Mouse (Mus musculus) lung, postnatal 25 days (tissue): ENCODE results near the gene Capza2.
"Not testable (repeated sequence)": the region's sequence is repeated elsewhere in the genome, so short reads cannot be mapped to it uniquely, and the experiment has no call there.

Experiments
- DNase-seq: peaks from one replicate; pipeline ENCODE4 v3.0.0; 2022; ENCODE audit warnings: low spot score

Capza2 gene

DNA sequence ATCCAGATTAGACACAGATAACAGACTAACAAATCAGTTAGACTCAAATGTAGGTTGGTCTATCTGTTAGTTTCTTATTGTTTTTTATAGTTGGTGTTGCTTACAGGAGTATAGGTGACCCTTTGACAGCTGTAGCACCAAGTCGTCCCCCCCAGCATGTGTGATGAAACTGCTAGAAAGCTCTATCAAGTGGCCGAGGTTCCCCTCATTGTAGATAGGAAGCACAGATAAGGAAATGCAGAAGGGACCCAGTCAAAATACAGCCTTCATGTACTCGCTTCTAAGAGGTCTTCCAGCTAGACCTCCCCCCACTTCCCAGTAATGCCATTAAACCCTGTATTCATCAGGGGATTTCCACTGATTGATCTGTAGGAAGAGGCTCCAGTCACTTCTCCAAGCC is 6.7 kb downstream of the Capza2 start:
- DNase-seq, result no peak

DNA sequence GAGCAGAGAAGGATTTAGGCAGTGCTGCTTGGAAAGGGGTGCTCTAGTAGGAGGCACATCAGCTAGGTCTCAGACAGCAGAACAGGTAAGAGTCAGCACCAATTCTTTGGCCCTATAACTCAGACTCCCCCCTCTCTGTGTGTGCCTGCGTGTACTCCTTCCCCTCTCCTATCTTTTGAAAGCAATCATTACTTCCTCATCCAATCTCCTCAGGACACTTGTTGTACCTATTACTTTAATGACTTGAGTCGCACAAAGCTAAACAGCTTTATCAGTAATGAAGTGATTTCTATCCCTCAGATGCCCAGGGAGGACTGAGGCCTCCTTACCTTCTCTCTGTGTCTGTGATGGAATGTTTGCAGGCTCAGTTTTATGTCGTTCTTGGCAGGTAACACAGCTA is 10.1 kb downstream of the Capza2 start:
- DNase-seq, result no peak

DNA sequence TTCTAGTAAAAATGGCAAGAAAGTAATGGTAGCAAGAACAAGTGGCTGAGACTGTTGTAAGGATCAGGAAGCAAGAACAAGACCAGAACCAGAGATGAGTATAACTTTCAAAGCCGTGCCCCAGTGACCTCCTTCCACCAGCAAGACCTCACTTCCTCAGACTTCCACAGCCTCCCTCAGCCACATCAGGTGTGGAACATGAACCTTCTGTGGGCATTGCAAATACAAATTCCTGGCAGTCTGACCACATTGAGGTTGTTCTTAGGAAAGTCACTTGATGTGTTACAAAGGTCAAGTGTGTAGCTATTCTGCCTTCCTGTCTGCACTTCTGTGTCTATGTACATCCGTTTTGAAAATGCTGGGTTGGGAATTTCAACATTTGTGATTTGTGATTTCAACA is 16.1 kb downstream of the Capza2 start:
- peak; percentile 36 for DNase-seq

DNA sequence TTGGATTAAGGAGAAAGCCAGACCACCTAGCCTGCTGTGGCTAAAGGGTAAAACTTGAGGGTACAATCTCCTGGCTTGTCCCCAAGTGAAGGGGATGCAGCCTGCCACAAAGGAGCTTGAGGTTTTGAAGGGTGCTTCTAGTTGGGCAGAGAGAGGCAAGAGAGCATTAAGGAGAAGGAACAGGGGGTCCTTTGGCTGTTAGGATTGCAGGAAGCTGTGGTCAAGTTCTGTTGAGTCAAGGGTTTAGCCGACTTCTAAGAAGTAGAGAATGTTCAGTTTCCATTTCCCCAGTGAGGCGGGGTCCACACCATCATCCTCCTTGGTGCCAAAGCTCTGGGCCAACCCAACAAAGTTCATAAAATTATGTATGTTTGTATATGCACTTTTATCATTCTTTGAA is 19.0 kb downstream of the Capza2 start:
- no peak for DNase-seq

DNA sequence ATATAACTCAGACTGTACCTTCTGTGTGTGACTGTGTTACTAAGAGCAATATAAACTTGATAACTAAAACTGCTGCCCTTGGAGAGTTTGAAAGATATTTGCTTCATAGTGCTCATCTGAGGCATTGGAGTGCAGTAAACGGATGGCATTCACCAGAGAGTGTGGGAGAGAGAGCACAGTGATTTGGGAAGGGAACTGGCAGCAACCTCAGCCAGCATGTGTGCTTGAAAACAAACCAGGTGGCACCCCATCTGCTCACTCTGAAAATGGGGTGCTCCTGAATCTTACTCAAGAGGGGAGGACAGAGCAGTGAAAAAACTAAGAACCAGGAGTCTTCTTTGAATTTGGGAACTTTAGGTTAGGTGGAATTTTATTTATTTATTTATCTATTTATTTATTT is 21.3 kb downstream of the Capza2 start:
- DNase-seq, result no peak

DNA sequence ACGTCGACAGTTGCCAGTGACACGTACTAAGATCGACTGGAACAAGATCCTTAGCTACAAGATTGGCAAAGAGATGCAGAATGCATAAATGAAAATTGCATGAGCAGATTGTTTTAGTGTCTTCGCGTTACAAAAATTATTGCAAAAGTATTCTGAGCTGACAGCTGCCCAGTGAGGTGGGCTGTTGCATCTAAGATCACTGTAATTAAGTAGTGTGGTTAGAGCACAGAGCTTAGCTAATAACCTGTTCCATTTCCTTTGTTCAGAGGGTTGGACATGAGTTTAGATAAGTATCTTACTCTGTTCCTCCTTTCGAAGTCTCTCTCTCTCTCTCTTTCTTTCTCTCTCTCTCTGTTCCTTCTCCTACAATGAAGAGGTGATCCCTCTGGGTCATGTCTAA is 29.3 kb downstream of the Capza2 start:
- DNase-seq, result no peak

DNA sequence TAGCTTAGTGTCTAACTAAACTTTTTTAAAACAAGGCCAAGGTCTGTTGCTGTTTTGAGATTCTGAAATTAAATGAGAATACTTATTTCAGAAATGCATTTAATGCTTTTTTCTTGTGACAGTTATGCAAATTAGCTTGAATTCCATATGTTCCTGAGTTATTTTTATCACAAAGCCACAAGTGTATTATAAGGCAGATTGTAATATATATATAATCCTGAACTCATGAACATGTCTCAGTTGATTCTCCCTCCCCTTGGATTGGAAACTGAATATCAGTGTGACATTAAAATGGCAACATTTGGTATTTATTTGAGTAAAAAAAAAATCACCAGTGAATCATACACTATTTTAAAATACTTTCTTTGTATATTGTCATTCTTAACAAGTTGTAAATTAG is 30.0 kb downstream of the Capza2 start:
- DNase-seq, result no peak

DNA sequence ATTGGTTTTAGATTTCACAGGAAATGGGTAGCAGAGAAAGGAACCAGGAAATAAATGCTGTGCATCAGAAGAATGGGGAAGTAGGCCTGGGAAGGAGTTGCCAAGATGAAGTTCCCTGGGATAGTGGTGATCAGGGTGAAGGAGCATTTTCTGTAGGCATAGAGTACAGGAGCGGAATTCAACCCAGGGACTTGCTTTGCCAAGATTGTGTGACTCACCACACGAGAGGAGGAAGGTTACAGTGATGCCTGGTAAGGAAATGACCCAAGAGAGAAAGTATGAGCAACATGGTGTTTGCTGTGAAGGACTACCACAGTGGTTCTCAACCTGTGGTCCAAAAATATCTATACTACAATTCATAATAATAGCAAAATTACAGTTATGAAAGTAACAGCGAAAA is 31.8 kb downstream of the Capza2 start:
- no peak for DNase-seq

DNA sequence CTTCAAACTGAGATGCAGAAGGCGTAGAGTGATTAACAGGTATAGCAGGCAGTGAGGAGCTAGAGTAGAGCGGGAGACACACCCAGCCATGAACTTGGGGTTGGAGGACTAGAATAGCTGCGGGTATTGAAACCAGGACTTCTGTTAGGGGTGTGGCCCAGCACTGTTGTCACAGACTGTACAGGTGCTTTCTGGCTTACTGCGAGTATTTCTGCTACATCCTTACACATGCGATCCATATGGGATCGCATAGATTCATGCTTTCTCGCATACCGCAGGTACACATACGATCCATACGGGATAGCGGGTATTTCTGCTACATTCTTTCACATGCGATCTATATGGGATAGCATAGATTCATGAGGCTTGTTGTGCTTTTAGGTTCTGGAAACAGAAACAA is 32.3 kb downstream of the Capza2 start:
- no peak for DNase-seq

DNA sequence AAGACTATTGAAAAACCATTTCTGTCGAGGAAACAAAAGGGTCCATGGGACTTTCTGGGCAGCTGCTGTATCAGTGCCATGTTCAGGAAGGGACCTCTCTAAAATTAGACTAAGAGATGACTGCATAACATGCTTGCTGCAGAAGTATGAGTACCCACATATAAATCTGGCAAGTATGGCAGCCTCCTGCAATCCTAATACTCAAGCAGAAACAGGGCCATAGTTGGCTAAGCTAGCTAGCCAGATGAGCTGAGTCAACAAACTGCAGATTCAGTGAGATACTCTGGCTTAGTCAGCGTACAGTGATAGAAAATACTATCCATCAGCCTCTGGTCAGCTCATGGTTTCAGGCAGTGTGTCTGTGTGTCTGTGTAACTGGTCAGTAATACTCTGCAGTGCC is 33.8 kb downstream of the Capza2 start:
- DNase-seq, result no peak

DNA sequence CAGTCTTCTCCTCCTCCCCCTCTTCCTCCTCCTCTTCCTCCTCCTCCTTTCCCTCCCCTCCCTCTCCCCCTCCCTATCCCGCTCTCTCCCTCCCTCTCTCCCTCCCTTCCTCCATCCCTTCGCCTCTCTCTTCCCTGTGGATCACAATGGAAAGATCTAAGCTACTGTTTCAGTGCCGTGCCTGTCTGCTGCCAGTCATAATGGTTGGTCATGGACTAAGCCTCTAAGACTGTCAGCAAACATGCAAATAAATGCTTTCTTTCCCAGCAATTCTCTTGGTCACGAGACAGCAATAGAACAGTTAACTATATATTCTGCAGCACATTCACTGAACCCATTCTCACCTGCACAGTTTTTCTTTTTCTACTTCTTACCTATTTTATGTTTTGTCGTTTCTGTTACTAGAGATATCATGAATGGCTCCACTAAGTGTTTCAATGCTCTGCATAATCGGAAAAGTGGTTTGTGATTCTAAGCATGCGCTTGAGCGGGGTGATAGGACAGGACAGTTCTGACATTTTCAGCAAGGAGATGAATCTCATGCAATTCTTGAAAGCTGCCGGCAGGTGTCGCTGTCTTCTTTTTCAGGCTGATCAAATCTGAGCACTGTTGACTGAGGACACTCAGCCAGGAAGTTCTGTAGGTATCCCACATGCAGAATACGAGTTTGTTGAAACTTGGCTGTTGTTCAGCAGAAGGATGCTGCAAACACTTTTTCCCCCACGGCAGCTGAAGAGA is 39.2 kb downstream of the Capza2 start:
- peak; percentile 33 for DNase-seq

DNA sequence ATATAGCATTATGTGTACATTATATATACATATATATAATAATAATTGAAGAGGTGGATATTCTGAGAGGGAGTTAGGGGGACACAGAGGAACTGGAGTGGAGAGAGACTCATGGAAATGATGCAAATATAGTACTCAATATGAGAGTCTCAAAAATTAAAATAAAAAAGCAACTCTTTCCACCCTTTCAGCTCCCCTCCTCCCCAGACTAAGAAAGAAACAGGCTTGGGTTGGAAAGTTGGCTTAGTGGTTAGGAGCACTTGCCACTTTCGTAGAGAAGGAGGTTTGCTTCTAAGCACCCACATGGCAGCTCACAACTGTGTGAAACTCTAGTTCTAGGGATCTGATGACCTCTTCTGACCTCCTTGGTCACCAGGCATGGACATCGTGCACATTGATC is 41.0 kb downstream of the Capza2 start:
- no peak for DNase-seq

DNA sequence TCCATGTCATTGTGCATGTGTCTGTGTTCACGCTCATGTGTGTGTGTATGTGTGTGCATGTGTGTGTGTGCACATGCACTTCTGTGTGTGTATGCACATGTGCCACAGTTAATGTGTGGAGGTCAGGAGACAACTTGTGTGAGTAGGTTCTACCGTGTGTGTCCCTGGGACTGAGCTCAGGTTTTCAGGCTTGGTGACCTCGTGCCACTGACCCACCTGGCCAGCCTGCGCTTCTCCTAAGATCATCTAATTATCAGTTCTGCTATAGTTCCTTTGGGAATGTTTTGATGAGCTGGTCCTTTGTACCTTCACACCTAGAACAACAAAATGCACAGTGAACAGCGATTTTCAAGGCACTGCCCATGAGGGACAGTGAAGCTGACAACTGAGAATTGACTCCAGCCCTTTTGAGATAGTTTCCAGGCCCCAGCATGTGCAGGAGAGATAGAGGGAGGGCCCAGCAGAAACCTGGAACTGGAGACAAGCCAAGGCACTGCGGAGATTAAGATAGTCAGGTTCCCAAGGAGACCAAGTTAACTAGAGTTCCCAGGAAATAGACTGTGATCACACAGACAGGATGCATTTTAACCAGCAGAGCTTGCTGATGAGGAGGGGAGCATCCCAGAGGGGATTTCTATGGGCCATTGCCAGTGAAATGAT is 44.4 kb downstream of the Capza2 start:
- no peak for DNase-seq

DNA sequence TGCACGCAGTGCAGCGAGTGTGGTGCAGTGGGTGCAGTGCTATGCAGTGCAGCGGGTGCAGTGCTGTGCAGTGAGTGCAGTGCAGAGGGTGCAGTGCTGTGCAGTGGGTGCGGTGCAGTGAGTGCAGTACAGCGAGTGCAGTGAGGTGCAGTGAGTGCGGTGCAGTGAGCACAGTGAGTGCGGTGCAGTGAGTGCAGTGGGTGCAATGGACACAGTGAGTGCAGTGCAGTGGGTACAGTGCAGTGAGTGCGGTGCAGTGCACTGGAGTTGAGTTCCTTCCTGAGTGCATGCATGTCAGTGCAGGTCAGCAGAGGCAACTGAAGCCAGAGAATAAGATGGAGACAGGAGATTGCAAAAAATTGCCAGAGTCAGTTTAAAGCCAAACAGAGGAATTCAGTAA is 45.8 kb downstream of the Capza2 start:
- no peak for DNase-seq

DNA sequence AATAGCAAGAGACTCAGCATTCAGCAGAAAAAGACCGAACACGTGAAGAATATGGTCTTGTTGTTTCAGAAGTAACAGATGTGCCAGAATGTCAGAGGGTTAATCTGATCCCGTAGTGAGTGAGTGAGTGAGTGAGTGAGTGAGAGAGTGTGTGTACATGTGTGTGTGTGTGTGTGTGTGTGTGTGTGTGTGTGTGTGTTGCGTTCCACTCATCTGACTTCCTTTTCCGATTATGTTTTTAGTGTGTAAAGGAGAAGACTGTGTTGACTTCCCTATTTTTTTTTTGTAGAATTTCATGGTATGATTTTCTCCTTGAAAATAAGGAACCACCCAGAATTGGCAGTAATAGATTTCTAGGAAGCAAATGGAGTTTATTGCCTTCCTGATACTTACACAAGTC is 52.6 kb downstream of the Capza2 start:
- DNase-seq, result no peak

DNA sequence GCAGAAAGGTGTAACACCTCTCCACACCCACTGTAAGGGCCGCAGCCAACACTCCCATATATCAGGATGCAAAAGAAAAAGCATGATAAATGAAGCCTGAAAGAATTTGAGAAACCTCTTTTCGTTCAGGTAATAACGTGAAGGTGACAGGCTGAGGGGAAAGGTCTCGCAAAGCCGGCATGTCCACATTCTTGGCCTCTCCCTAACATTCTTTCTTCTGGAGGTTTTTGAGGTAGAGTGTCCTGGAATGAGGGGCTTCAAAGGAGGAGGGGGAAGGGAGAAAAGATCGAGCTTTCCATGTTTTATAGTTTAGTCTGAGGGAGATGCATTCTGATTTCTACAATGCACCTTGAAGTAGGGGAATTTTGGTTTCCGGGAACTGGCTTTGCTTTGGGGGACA is 56.6 kb downstream of the Capza2 start, which contains the start of gene St7:
TSS of gene St7 (plus strand) at position 287 of the 400 bp plus-strand sequence.
- no peak for DNase-seq

DNA sequence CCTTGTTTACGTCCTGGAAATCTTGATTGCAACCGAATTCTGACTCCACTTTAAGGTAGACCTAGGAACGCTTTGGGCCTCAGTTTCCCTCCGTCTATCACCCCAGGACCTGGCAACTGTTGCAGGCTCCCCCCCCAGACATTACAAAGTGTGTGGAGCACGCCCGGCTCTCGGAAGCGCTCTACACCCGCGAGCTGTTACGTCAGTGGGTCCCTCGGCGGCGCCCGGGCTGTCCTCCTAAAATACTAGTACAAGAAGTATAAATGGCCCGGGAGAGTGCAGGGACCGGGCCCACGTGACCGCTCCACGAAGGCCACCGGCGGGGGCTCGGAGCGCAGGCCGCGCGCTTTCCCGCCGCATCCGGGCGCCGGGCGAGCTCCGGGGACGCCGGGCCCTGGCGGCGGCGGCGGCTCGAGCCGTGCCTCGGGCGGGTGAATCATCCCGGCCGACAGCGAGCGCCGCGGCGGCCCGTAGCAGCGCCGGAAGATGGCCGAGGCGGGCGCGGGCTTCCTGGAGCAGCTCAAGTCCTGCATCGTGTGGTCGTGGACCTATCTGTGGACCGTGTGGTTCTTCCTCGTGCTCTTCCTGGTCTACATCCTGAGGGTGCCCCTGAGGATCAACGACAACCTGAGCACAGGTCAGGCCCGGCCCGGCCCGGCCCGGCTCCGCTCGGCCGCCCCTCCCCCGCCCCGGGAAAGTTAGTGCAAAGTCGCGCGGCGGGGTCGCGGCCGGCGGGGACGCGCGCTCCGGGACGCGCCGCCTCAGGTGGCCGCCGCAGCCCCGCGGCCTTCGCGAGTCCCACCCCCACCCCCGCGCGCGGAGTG is 57.9 kb downstream of the Capza2 start:
- peak; percentile 67 for DNase-seq

DNA sequence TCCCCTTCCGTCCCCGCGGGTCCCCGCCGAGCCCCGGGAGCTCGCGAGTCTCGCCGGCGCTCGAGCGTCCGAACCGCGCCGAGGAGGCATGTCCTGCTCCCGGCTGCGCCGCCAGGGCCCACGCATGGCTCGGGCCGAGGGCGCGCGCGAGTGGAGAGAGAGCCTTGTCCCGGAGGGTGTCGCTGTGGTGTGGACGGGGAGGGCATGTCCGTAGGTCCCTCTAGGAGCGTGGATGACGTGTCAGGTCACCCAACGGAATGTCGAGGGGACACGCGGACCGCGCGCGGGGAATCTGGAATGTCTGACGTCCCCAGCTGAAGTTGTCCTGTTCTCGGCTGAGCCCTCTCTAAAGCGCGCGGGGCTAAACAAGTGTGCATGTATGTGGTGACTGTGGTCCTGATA is 58.5 kb downstream of the Capza2 start:
- peak; percentile 80 for DNase-seq

DNA sequence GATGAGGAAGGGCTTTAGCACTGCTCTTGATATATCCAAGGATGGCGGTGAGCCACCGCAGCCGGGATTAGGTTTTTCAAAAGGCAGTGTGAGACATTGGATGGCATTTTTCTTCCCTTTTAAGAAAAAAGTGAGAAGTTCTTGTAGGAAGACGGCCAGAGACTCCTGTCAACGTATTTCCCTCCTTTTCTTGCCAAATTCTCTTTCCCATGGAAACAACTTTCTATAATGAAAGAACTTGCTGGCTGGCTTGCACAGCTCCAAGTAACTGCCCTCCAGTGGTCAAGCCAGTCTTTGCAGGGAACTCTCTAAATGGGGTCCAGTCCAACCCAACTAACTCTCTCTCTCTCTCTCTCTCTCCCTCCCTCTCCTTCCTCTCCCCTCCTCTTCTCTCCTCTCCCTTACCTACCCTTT is 60.3 kb downstream of the Capza2 start:
- DNase-seq, result peak; percentile 54

DNA sequence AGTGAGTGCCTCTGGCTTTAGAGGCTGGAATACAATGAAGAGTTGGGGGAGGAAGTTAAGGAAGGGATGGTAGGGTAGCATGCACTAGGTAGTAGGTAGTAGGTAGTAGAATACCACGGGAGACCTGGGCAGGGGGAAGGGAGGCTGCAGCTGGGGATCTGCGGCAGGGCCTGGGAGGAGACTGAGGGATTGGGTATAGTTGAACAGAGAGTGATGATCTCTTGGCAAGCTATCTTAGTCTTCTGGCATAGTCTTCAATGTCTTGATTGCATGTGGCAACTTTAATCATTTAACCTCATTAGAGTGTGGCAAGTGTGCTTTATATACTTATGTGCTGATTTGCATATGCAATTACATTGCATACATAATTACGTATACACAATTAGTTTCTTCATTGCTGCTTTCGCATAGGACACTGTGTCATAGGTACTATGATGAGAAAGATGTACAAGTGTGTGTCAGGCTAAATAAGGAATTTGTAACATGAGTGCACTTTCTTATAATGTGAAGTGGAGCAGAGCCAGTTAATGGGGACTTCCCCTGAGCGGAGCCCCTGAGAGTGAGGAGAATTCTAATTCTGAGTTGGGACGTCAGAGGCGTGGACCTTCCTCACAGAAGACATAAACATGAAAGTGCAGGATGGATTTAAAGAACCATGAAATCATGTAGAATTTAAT is 65.0 kb downstream of the Capza2 start:
- DNase-seq, result no peak

DNA sequence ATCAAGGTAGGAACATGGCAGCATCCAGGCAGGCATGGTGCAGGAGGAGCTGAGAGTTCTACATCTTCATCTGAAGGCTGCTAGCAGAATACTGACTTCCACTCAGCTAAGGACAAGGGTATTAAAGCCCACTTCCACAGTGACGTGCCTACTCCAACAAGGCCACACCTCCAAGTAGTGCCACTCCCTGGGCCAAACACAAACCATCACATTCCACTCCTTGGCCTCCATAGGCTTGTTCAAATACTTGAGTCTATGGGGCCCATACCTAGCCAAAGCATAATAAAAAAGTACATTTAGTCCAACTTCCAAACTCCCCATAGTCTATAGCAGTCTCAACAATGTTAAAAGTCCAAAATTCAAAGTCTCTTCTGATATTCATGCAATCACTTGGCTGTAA is 68.0 kb downstream of the Capza2 start:
- not testable (repeated sequence) for DNase-seq

DNA sequence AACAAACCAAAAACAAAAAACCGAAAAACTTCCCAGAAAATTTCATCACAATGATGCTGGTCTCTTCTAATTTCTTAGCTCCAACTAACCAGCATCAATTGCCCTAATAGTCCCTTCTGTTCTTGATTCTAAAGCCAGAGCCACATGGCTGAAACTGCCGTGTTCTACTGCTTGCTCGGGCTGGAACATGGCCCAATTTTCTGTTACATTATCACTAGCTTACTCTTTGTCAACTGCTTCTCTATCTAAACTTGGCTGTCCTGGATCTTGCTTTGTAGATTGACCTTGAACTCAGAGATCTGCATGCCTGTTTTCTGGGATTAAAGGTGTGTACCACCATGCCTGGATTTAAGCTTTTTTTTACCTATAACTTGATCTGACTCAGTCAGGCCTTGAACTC is 69.9 kb downstream of the Capza2 start:
- DNase-seq, result no peak
